Mouse (Mus musculus): ENCODE results near the gene Ppp1cc.
"Not testable (repeated sequence)": the region's sequence is repeated elsewhere in the genome, so short reads cannot be mapped to it uniquely, and the experiment has no call there.

Ppp1cc gene

GRCm38 (mm10) chr5:122166636-122167161 lies 8.6 kb downstream of the Ppp1cc start:
- peak; percentile 54 for DNase-seq

- DNase-seq, result no peak
Observed at GRCm38 (mm10) chr5:122168344-122169069, 10.4 kb downstream of the Ppp1cc start.

DNA sequence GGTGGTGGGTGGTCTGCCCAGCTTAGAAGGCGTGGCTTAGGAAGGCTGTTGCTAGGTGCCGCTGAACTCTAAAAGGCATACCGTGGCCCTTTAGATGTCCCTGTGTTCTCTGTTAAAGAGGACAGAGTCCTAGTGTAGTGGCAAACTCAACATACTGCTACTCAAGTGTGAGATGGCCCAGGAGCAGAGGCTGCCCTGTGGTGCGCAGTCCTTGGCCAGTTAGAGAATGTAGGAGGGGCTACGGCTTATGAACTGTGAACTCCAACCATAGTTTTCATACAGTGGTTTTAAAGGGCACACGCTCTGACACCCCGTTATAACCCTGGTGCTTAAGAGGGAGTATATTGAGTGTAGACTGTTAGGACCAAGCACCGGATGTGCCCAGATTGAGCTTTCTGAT lies 13.0 kb downstream of the Ppp1cc start:
- no peak for DNase-seq

DNA sequence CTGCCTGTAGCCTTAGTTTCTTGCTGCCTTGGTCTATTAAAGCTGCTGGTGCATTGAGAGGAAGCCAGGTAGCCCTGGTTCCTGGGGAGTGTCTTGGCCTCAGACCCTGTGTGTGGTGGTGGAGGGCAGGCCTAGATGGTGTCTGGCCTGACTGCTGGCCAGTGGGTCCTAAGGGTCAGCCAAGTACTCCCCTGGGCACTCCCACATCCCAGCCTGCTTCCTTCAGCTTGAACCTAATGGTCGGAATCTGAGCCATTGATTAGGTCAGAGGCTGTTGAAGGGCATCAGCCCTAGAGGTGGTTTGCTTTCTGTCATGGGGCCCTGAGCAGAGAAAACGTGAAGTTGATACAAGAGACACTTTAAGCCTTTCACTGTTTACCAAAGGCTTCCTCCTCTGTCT lies 17.3 kb downstream of the Ppp1cc start:
- DNase-seq, result peak; percentile 38

DNA sequence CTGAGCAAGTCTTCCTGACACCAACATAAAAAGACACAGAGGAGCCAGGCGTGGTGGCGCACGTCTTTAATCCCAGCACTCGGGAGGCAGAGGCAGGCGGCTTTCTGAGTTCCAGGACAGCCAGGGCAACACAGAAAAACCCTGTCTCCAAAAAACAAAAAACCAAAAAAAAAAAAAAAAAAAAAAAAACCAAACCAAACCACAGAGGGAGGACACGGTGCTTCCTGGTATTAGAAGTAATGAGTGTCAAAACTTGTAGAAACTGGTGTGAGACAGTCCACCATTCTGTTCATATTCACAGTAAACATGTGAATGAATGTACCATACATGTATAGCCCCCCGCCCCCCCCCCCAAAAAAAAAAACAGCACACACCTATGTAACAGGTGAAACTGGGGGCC lies 17.9 kb downstream of the Ppp1cc start:
- DNase-seq, result no peak

- peak; percentile 58 for DNase-seq
Observed at GRCm38 (mm10) chr5:122176398-122176797, 18.3 kb downstream of the Ppp1cc start.

DNA sequence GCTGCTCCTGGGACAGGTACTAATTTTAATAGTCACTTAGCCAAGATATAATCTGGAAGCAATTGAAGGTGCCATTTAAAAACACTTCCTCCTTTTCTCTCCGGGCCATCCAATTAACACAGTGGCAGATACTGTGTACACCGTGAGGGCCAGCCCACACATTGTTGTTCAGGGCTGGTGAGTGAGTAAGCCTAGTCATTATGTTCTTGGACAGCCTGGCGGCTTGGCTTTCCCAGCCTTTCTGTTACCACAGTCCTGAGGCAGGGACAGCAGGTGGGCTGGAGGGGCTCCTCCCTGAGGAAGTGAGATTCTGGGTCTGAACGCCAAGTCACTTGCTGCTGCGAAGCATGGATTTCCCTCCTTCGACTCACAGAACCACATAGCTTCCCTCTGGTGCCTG lies 21.6 kb downstream of the Ppp1cc start:
- DNase-seq, result no peak

- no peak for DNase-seq
Observed at GRCm38 (mm10) chr5:122184283-122184806, 26.3 kb downstream of the Ppp1cc start.

GRCm38 (mm10) chr5:122184858-122185257 lies 26.8 kb downstream of the Ppp1cc start:
- DNase-seq, result not testable (repeated sequence)

DNA sequence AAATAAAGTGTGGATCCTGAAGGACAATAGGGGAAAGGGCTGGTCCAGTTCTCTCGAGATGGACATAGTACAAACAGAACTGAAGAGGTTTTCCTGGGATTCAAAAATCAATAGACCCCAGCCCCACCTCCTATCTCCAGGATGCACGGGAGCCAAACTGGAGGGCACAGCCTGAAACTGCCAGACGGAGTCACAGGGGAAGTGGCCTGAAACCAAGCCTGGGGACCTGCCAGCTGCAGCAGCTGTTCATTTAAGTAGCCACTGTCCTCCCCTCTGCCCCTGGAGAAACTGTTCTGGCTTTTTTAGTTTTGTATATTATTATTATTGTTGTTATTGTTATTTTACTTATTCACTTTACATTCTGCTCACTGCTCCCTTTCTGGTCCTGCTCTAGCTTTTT lies 31.0 kb downstream of the Ppp1cc start:
- no peak for DNase-seq

DNA sequence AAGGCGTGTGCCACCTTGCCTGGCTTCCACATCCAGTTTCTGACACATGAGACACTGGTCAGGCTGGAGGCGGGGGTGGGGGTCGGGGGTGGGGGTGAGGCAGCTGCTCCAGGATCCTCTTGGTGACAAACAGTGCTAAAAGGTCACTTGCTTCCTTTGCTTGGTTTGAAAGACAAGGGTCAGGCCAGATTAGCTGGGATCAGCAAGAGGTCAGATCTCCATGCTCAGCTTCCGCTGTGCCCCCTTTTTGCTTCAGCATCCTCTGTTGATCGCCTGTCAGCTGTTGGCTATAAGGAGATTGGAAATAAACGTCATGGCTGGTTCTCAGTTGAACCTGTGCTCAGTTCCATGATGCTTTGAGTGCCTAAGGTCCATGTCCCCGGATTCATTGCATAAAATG lies 32.4 kb downstream of the Ppp1cc start:
- no peak for DNase-seq

- DNase-seq, result no peak
Observed at GRCm38 (mm10) chr5:122191269-122192063, 33.4 kb downstream of the Ppp1cc start.

- no peak for DNase-seq
Observed at GRCm38 (mm10) chr5:122192347-122192746, 34.3 kb downstream of the Ppp1cc start.

DNA sequence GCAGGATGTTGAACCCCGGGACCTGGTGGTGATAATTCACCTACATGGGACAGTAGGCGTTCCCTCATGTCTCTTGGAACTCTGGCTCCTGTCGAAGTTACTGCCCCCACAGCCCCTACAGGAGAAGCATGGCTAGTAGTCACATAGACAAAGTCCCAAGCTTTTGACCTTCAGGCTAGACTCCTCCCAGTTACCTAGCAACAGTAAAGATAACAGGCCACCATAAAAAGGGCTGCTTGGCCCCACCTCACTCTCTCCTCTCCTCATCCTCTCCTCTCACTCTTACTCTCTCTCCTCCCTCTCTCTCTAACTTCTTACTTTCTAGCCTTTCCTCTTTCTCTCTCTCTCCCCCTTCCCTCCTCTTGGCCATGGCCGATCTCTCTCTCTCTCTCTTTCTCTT lies 42.8 kb downstream of the Ppp1cc start:
- DNase-seq, result no peak

DNA sequence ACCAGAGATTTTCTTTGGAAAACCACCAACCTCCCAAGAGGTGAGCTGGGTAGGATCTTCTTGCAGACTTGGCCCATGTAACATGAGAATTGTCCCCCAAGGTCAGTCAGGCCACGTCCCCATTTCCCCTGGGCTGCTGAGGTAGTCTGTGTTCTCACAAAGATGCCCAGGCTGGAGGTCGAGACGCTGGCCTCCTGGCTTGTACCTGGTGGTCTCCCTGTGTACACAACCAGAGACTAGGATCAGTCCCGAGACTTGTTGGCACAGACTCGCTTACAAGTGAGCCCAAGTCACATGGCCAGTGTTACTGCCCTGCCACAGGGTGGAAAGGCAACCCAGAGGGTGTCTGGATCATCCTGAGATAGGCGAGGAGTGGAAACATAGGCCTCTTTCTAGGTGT lies 43.8 kb downstream of the Ppp1cc start:
- no peak for DNase-seq

DNA sequence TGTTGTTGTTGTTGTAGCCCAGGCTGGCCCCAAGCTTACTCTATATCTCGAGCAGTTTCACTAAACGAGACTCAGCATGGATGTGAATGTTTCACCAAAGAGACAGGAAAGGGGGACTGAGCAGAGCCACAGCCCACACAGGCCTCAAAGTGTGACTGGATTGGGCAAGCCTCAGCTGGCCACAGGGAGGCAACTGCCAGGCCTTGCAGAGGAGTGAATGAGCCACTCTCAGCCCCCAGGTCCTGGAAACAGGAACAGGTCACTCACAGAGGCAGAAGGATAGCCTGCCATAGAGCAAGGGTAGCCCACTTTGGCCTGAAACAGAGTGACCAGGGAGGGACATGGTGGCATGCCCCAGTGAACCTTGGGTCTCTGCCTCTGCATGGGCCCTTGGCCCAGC lies 46.1 kb downstream of the Ppp1cc start:
- DNase-seq, result no peak

- no peak for DNase-seq
Observed at GRCm38 (mm10) chr5:122206475-122206874, 48.4 kb downstream of the Ppp1cc start, which contains the start of gene Hvcn1. Gene Hvcn1 (plus strand): TSS chr5:122206804.

- no peak for DNase-seq
Observed at GRCm38 (mm10) chr5:122208909-122209308, 50.8 kb downstream of the Ppp1cc start.

DNA sequence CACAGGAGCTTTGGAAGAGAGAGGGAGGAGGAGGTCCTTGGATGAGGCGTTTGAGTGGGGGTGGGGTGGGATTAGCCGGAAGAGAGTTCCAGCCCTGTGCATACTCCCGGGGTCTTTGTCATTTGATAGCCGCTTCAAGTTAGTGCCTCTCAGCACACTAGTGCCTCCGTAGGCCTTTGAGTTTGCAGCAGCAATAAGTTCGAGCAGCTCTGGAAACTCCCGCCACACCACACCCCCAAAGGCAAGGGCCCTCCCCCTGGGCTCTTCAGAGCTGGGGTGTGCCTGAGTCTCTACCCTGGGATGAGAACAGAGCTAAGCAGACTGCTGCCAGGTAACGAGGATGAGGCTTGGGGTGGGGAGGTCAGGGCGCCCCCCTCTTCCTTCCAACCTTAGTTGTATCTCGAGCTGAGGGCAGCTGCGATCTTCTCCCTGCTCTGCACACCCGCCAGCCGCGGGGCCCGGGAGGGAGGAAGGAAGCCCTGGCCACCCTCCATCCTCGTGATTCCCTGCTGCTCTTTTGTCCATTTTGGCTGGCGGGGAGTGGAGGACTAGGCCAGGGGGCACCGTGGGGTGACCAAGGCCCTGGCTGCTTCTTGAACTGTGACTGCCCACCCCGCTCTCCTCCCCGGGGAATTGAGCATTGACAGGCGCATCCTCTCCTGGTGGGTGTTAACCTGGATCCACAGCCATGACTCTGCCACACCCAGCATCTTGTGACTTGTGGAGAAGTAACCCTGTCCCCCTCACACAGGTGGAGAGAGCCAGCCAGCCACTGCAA lies 51.7 kb downstream of the Ppp1cc start:
- DNase-seq, result no peak

DNA sequence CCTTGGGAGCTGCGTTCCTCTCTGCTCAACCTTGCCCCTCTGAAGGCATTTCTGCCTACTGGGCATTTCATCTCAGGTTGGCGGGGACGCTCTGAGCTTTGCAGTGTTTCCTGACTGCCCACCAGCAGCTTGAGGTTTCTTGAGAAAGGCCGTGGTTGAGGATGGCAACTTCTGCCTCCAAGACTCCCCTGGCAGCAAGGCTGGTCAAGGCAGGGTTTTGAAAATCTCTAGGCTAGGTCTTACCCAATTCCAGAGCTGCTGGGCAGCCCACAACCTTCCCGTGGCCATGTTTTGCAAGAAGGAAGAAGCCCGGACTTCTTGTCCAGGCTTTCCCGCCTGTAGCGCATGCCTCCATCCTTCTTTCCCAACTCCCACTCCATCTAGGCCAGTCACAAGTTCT lies 52.8 kb downstream of the Ppp1cc start:
- DNase-seq, result no peak

DNA sequence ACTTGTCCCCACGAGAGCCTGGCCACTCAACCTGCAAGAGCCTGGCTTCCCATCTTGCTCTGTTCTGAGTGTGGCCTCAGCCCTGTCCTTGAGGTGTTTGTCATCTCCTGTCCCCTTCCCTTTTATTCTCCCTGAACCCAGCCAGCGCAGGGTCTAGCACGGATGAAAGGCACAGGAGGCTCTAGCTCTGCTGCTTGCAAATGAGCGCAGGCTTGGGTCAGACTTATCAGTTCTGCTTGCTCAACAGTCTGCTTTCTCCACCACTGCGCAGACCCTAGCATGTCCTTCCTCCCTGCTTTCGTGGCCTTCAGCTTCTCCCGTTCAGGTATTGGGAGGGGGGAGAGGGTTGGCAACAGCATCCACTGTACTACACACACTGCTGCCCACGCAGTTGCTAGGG lies 54.0 kb downstream of the Ppp1cc start:
- DNase-seq, result no peak

GRCm38 (mm10) chr5:122212820-122213219 lies 54.7 kb downstream of the Ppp1cc start:
- DNase-seq, result not testable (repeated sequence)

- no peak for DNase-seq
Observed at GRCm38 (mm10) chr5:122213861-122214260, 55.8 kb downstream of the Ppp1cc start.

All from cerebellum, adult 9-10 months (tissue).